Mouse (Mus musculus) kidney, embryonic 14.5 days (tissue): ENCODE measurements at regions not wholly inside any gene's neighbourhood (a gene's known extent, or its start where the extent isn't known, plus 50 kb on each side); places are given as distances from the start of the nearest gene placed in this dataset.
"Not testable (repeated sequence)": the region's sequence is repeated elsewhere in the genome, so short reads cannot be mapped to it uniquely, and the experiment has no call there.

Experiments used
- ATAC-seq: fragments of 200-750 bp; cut with Nextera tagmentation; 2 replicates; pipeline ENCODE4 v1.8.0; 2017; ENCODE audit warnings: moderate number of reproducible peaks, mild to moderate bottlenecking, moderate TSS enrichment, moderate library complexity; ENCODE audit not compliant: low FRiP score, low TSS enrichment
- H3K27ac ChIP-seq: fragments of 300-500 bp; sonication (generic); 2 replicates; pipeline ENCODE4 v1.5.1; 2014; ENCODE audit warnings: low read depth, mild to moderate bottlenecking, low read length, moderate library complexity, mixed read lengths
- H3K27me3 ChIP-seq: fragments of 300-500 bp; sonication (generic); 2 replicates; pipeline ENCODE4 v1.6.1; 2014; ENCODE audit warnings: mild to moderate bottlenecking, low read length; ENCODE audit not compliant: control insufficient read depth, insufficient read depth
- H3K36me3 ChIP-seq: fragments of 300-500 bp; sonication (generic); 2 replicates; pipeline ENCODE4 v1.6.1; 2014; ENCODE audit warnings: low read length, mixed read lengths; ENCODE audit not compliant: control insufficient read depth, insufficient read depth
- H3K4me1 ChIP-seq: fragments of 300-500 bp; sonication (generic); 2 replicates; pipeline ENCODE4 v1.6.1; 2014; ENCODE audit warnings: low read length, mixed read lengths; ENCODE audit not compliant: control insufficient read depth, insufficient read depth
- H3K4me2 ChIP-seq: fragments of 300-500 bp; sonication (generic); replicated peaks from 2 replicates; pipeline ENCODE4 v1.6.1; 2014; ENCODE audit warnings: low read depth, mild to moderate bottlenecking, low read length
- H3K4me3 ChIP-seq: fragments of 300-500 bp; sonication (generic); 2 replicates; pipeline ENCODE4 v1.5.1; 2014; ENCODE audit warnings: mild to moderate bottlenecking, low read length
- H3K9ac ChIP-seq: fragments of 300-500 bp; sonication (generic); 2 replicates; pipeline ENCODE4 v1.6.1; 2014; ENCODE audit warnings: low read depth, mild to moderate bottlenecking, low read length, moderate library complexity
- H3K9me3 ChIP-seq: fragments of 300-500 bp; sonication (generic); 2 replicates; pipeline ENCODE4 v1.6.1; 2016; ENCODE audit warnings: low read length; ENCODE audit not compliant: control insufficient read depth
- WGBS: fragments of 180-500 bp; shearing (Covaris S2); extraction: QIAGEN DNeasy Blood & Tissue Kit; methylation state at CpG from one replicate; pipeline ENCODE4 v1.1.7; 2014; 5-methylcytosine and 5-hydroxymethylcytosine counted together

GRCm38 (mm10) chr2:181930037-181930436 lies 60.9 kb upstream of the Gm14496 start:
- no peaks in the 10 kb centered on the region for H3K27me3 ChIP-seq
- no peaks in the 10 kb centered on the region for H3K9me3 ChIP-seq
- H3K36me3 ChIP-seq, result no peaks in the 10 kb centered on the region
- H3K9ac ChIP-seq, result no peak overlapping the region
- no peak overlapping the region for H3K27ac ChIP-seq
- no peak overlapping the region for H3K4me2 ChIP-seq
- no peaks in the 10 kb centered on the region for H3K4me1 ChIP-seq
- H3K4me3 ChIP-seq, result no peak overlapping the region
- 85% methylated on average over 5 of the region's 5 CpGs for WGBS
- ATAC-seq, result no peak

GRCm38 (mm10) chr2:181930538-181930937 lies 60.4 kb upstream of the Gm14496 start:
- H3K4me3 ChIP-seq, H3K36me3 ChIP-seq, H3K27me3 ChIP-seq, ATAC-seq, H3K4me1 ChIP-seq, H3K27ac ChIP-seq, H3K4me2 ChIP-seq, H3K9me3 ChIP-seq, H3K9ac ChIP-seq: not testable (repeated sequence)
- WGBS, result 93% methylated on average over 4 of the region's 4 CpGs

- H3K36me3 ChIP-seq, H3K4me1 ChIP-seq, H3K27me3 ChIP-seq, H3K27ac ChIP-seq, H3K4me3 ChIP-seq, H3K4me2 ChIP-seq, H3K9me3 ChIP-seq, H3K9ac ChIP-seq: not testable (repeated sequence)
- WGBS, result 69% methylated on average over 3 of the region's 3 CpGs
- peak; percentile 74 for ATAC-seq
Observed at GRCm38 (mm10) chr2:181931077-181931815, 59.7 kb upstream of the Gm14496 start.

GRCm38 (mm10) chr2:181931918-181932605 lies 58.9 kb upstream of the Gm14496 start:
- Histone ChIP-seq H3K9me3 (no peaks in the 10 kb centered on the region), H3K4me3 (no peak overlapping the region), H3K4me1 (no peaks in the 10 kb centered on the region), H3K36me3 (no peaks in the 10 kb centered on the region), H3K27me3 (no peaks in the 10 kb centered on the region), H3K9ac (no peak overlapping the region), H3K27ac (no peak overlapping the region), H3K4me2 (no peak overlapping the region)
- WGBS, result 75% methylated on average over 2 of the region's 2 CpGs
- no peak for ATAC-seq
